Mouse (Mus musculus) MEL (cell line): ENCODE results near the gene Pkd1.

ENCODE experiments used
- CTCF ChIP-seq, 3 experiments: IDR thresholded peaks in 2 of 3; conservative IDR thresholded peaks in 1 of 3; 2 replicates each; pipeline ENCODE4 v1.5.1; 2011 to 2012; ENCODE audit warnings: low read length in 3 of 3, low read depth in 2 of 3, mild to moderate bottlenecking in 2 of 3, improper control_type of control experiment in 1 of 3, inconsistent platforms in 1 of 3, mixed read lengths in 1 of 3, moderate library complexity in 1 of 3; ENCODE audit not compliant: control insufficient read depth in 1 of 3, insufficient read depth in 1 of 3, poor library complexity in 1 of 3, severe bottlenecking in 1 of 3
- GATA1 ChIP-seq: IDR thresholded peaks from 2 replicates; pipeline ENCODE4 v1.6.1; 2011; ENCODE audit warnings: low read depth, low read length, improper control_type of control experiment
- KAT2A ChIP-seq: conservative IDR thresholded peaks from 2 replicates; pipeline ENCODE4 v1.6.1; 2012; ENCODE audit warnings: low read depth, low read length, improper control_type of control experiment, inconsistent platforms
- POLR2A ChIP-seq, 2 experiments: IDR thresholded peaks; 2 replicates each; pipeline ENCODE4 v1.6.1; 2011 to 2012; ENCODE audit warnings: low read length in 2 of 2, mild to moderate bottlenecking in 2 of 2, control low read depth in 1 of 2, improper control_type of control experiment in 1 of 2, low read depth in 1 of 2, moderate library complexity in 1 of 2; ENCODE audit not compliant: control insufficient read depth in 1 of 2, insufficient read depth in 1 of 2, poor library complexity in 1 of 2
- TAL1 ChIP-seq: IDR thresholded peaks from 2 replicates; pipeline ENCODE4 v1.6.1; 2012; ENCODE audit warnings: mild to moderate bottlenecking, inconsistent platforms, low read length, moderate library complexity, mixed read lengths
- TCF12 ChIP-seq: IDR thresholded peaks from 2 replicates; pipeline ENCODE4 v1.6.1; 2014; ENCODE audit warnings: low read depth, mild to moderate bottlenecking, inconsistent platforms, low read length, improper control_type of control experiment, moderate library complexity
- UBTF ChIP-seq: IDR thresholded peaks from 2 replicates; pipeline ENCODE4 v1.6.1; 2012; ENCODE audit warnings: low read depth, mild to moderate bottlenecking, inconsistent platforms, low read length, improper control_type of control experiment, moderate library complexity, borderline replicate concordance; ENCODE audit not compliant: insufficient read depth
- USF1 ChIP-seq: IDR thresholded peaks from 2 replicates; pipeline ENCODE4 v1.6.1; 2014; ENCODE audit warnings: low read depth, mild to moderate bottlenecking, inconsistent platforms, low read length, improper control_type of control experiment, moderate library complexity

DNA sequence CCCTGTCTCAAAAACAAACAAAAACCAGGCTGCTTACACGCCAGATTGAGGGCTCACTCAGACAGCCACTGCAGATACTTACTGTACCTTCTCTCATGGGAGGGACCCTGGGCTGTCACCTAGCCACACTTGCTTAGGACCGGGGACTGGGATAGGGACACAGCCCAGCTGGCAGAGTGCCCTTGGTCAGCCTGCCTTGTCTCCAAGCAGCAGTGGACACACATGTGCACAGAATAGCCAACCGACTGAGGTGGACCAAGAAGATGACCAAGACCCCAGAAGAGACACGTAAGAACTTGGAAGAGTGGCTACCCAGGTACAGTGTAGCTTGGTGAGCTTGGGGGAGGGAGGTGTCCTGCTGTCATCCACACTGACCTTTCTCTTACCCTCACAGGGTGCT, 88.6 kb downstream of the Pkd1 start:
- TF ChIP-seq UBTF (no peak), USF1 (no peak), CTCF (IDR thresholded peaks at IDR 0.05 in 2 of 3, conservative IDR thresholded peaks at IDR 0.05 in 1 of 3; ENCODE audit: control insufficient read depth in 1 of 3, insufficient read depth in 1 of 3, low read depth in 2 of 3, low read length in 3 of 3, poor library complexity in 1 of 3, severe bottlenecking in 1 of 3) (no peak), POLR2A (IDR thresholded peaks at IDR 0.05; ENCODE audit: control insufficient read depth in 1 of 2, insufficient read depth in 1 of 2, low read depth in 1 of 2, low read length in 2 of 2, poor library complexity in 1 of 2) (no peak), TCF12 (no peak), TAL1 (no peak), GATA1 (no peak), KAT2A (no peak)
